Mouse (Mus musculus): Measurements from ENCODE around the gene Phf20. TPM values are rescaled to one million over a fixed set of nuclear protein-coding genes. Genes with fewer than 3 reads are reported as not detected.
A peak's percentile ranks its signal among the peaks of the same experiment; 100 is the strongest.
"Not testable (repeated sequence)": the region's sequence is repeated elsewhere in the genome, so short reads cannot be mapped to it uniquely, and the experiment has no call there.

The Phf20 gene
- polyA plus RNA-seq, 1 experiment from 2014 or later, result 51.6 TPM

DNA sequence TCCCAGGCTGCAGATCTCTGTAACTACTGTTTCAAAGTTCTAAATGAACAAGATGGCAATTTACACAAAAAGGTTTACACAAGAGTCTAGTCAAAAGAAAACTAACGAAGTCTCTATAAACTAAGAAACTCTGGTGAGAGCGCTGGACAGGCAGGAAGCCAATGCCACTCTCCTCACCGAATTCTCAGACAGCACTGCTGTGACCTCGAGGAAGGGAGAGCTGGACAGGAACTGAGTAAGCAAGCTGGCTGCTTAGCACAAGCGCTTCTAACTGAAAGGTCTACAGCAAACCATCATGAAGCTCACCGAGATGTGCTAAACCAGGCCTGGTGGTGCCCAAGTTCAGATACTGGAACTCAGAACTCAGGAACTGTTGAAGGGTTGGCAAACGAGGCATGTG lies 7.0 kb upstream of the Phf20 start:
- not testable (repeated sequence) for H3K27ac ChIP-seq; H3K4me3 ChIP-seq; DNase-seq (ENCODE audit: low spot score); H3K9me3 ChIP-seq; H3K36me3 ChIP-seq; H3K27me3 ChIP-seq (ENCODE audit: insufficient read depth, poor library complexity, severe bottlenecking); H3K4me1 ChIP-seq
- WGBS, result 79% methylated on average over 7 of the region's 7 CpGs

- Histone ChIP-seq H3K27me3 (ENCODE audit: insufficient read depth, poor library complexity, severe bottlenecking) (no peaks in the 10 kb centered on the region), H3K4me1 (no peaks in the 10 kb centered on the region), H3K9me3 (no peaks in the 10 kb centered on the region), H3K36me3 (no peaks in the 10 kb centered on the region), H3K4me3 (no peak overlapping the region), H3K27ac (no peak overlapping the region)
- no peak for DNase-seq (ENCODE audit: low spot score)
- 74% methylated on average over 14 of the region's 14 CpGs for WGBS
Observed at GRCm38 (mm10) chr2:156190004-156190896, 6.0 kb upstream of the Phf20 start.

DNA sequence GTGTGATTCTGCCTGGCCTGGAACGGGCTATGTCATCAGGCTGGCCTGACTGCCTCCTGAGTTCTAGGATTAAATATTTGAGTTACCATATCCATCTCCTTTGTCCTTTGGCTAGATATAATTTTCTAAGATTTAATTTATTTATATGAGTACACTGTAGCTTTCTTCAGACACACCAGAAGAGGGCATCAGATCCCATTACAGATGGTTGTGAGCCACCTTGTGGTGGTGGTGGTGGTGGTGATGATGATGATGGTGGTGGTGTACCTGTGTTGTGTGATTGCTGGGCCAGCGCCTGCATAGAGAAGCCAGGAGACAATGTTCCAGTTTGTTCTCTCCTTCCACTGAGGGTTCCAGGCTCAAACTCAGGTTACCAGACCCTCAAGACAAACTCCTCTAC lies 4.7 kb upstream of the Phf20 start:
- no peak overlapping the region for H3K4me3 ChIP-seq
- 88% methylated on average over 2 of the region's 2 CpGs for WGBS

DNA sequence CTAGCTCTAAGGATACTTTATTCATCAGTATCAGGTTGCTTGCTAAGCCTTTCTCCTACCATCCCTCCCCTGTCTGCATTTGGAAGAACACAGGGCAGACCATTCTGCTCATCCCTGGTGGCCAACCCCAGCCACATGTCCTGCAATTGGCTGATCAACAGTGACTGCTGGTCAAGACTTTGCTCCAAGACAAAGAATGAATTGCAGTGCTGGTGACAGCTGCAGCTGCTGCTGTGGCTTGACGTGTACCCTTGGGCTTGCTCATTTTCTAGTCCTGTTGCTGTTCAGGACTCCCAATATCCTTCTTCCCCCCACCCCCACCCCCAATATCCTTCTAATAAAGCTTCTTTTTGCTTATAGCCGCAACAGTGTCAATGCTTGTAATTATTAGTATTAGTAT lies 4.2 kb upstream of the Phf20 start:
- H3K36me3 ChIP-seq, result no peaks in the 10 kb centered on the region
- H3K4me3 ChIP-seq, result no peak overlapping the region
- no peaks in the 10 kb centered on the region for H3K9me3 ChIP-seq
- no peaks in the 10 kb centered on the region; the same call in 1 of the 2 replicates for H3K4me1 ChIP-seq
- H3K27ac ChIP-seq, result no peak overlapping the region
- H3K27me3 ChIP-seq (ENCODE audit: insufficient read depth, poor library complexity, severe bottlenecking), result no peaks in the 10 kb centered on the region
- WGBS, result 77% methylated on average over 2 of the region's 2 CpGs
- DNase-seq (ENCODE audit: low spot score), result peak; percentile 31

More for the DNA sequence above, 4.7 kb upstream of the Phf20 start:
- H3K4me1 ChIP-seq, result no peaks in the 10 kb centered on the region; the same call in 1 of the 2 replicates
- H3K27me3 ChIP-seq (ENCODE audit: insufficient read depth, poor library complexity, severe bottlenecking), result no peaks in the 10 kb centered on the region
- H3K9me3 ChIP-seq, result no peaks in the 10 kb centered on the region
- no peaks in the 10 kb centered on the region for H3K36me3 ChIP-seq
- H3K27ac ChIP-seq, result no peak overlapping the region
- DNase-seq (ENCODE audit: low spot score), result no peak

- Histone ChIP-seq H3K4me1 (peaks cover 9% of the 10 kb centered on the region), H3K4me3 (no peak overlapping the region), H3K27me3 (ENCODE audit: insufficient read depth, poor library complexity, severe bottlenecking) (no peaks in the 10 kb centered on the region), H3K27ac (no peak overlapping the region), H3K36me3 (no peaks in the 10 kb centered on the region), H3K9me3 (no peaks in the 10 kb centered on the region)
- WGBS, result 81% methylated on average over 3 of the region's 3 CpGs
- DNase-seq (ENCODE audit: low spot score), result peak; percentile 14
Observed at GRCm38 (mm10) chr2:156193066-156193862, 3.0 kb upstream of the Phf20 start.

DNA sequence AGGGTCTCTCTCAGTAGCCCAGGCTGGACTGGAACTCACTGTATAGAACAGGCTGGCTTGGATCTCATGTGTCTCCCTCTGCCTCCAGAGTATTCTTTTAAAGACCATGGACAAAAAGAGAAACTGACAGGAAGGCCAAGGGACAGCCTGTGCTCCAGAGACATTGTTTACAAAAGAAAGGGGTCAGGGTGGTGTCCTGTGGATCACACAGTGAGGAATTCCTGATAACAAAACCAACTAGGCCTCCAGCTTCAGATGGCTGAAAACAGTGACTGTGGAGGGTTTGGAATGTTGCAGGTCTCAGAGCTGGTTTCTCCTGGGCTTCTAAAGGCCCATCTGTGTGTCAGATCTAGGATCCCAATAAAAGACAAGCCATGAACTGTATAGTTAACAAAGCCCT lies 1.7 kb upstream of the Phf20 start:
- peaks cover 18% of the 10 kb centered on the region for H3K4me1 ChIP-seq
- H3K27me3 ChIP-seq (ENCODE audit: insufficient read depth, poor library complexity, severe bottlenecking), result no peaks in the 10 kb centered on the region
- DNase-seq (ENCODE audit: low spot score), result no peak
- H3K9me3 ChIP-seq, result no peaks in the 10 kb centered on the region
- H3K36me3 ChIP-seq, result 0 out of 2 replicates have a peak, but pooled peaks cover 2% of the 10 kb centered on the region
- H3K4me3 ChIP-seq, result no peak overlapping the region
- no peak overlapping the region for H3K27ac ChIP-seq

DNA sequence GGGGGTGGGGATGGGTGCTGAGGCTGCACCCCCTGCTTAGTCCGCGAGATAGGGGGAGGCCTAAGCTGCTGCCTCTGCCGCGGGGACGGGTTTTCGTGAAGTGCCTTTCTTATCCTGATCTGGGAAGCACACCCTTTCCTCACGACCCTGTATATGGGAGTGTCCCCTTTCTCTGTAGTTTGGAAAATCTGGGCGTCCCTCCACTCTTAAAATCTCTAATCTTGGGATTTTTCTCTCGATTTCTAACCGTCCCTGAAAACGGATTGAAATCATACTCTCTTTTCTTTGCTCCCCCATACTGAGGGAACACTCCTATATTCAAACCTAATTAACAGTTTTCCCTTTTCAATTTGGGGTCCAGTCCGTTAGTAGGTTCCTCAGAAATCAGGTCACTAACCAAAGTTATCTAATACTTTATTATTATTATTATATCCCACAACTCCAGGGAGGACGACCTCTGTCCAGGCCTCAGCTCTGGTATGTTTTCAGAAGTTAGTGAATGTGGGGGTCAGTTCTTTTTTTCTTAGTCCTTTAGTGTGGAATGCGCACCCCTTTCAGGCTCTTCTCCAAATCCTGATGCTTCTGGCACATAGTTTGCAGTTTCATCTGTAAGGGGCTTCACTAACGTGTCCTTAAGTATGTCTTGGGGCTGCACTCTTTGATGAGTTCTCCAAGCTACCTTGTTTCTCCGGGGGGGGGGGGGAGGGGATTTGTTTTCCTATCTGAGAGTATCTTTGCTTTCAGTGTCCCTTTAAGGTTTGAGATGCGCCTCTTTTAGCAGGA lies 1.1 kb downstream of the Phf20 start:
- Histone ChIP-seq H3K27me3 (ENCODE audit: insufficient read depth, poor library complexity, severe bottlenecking) (no peaks in the 10 kb centered on the region), H3K4me3 (peak overlapping the region; percentile 85), H3K4me1 (peaks cover 18% of the 10 kb centered on the region), H3K9me3 (no peaks in the 10 kb centered on the region), H3K27ac (peak overlapping the region; percentile 98), H3K36me3 (peaks cover 17% of the 10 kb centered on the region)
- WGBS, result 4% methylated on average over 17 of the region's 17 CpGs
- DNase-seq (ENCODE audit: low spot score), result peak; percentile 64

- peaks cover 30% of the 10 kb centered on the region for H3K4me1 ChIP-seq
- H3K27ac ChIP-seq, result no peak overlapping the region
- H3K36me3 ChIP-seq, result peaks cover 27% of the 10 kb centered on the region
- H3K27me3 ChIP-seq (ENCODE audit: insufficient read depth, poor library complexity, severe bottlenecking), result no peaks in the 10 kb centered on the region
- no peak overlapping the region for H3K4me3 ChIP-seq
- WGBS, result 73% methylated on average over 3 of the region's 3 CpGs
- no peaks in the 10 kb centered on the region for H3K9me3 ChIP-seq
- no peak for DNase-seq (ENCODE audit: low spot score)
Observed at GRCm38 (mm10) chr2:156199944-156200343, 3.7 kb downstream of the Phf20 start.

DNA sequence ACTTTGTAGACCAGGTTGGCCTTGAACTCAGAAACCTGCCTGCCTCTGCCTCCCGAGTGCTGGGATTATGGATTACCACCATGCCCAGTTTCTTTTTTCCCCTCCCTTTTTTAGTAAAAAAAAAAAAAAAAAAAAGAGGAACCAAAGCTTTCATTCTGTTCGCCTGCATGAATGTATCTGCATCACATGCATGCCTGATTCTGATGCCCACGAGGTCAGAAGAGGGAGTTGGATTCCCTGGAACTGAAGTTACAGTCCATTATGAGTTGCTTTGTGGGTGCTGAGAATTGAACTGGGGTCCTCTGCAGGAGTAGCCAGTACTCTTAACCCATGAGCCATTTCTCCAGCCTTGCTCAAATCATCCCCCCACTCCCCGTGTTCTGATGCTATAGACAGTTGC lies 5.2 kb downstream of the Phf20 start:
- H3K4me1 ChIP-seq, result peaks cover 30% of the 10 kb centered on the region
- H3K36me3 ChIP-seq, result peaks cover 37% of the 10 kb centered on the region
- 95% methylated on average over 4 of the region's 4 CpGs for WGBS

DNA sequence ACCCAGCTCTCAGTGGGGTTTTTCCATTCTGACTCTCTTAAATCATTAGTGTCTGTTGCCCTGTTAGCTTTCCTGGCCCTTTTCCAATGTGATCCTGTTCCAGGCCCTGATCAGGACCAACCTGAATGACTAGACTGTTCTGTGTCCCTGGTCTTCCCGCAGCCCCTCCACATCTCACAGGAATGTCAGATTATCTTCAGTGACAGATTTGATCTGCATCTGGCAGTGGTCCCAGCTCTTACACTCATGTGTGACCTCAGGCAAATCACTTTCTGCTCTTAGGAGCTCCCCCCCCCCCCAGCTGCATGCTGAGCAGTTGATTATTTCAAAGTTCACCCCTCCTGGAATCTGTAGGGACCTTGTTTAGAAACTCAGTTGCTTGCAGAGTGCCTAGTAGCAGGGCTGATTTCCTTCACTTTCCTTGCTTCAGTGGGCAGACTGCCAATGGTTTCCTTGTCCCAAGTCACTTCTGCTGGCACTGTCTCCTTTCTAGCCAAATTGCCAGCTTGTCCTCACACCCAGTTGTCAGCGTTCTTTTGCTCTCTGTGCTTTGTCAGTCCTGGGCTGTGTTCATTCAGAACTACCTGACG lies 6.7 kb downstream of the Phf20 start:
- no peaks in the 10 kb centered on the region for H3K9me3 ChIP-seq
- peaks cover 25% of the 10 kb centered on the region for H3K4me1 ChIP-seq
- peak; percentile 76 for DNase-seq (ENCODE audit: low spot score)
- 29% methylated on average over 3 of the region's 3 CpGs for WGBS
- peaks cover 49% of the 10 kb centered on the region for H3K36me3 ChIP-seq
- H3K27me3 ChIP-seq (ENCODE audit: insufficient read depth, poor library complexity, severe bottlenecking), result no peaks in the 10 kb centered on the region
- H3K27ac ChIP-seq, result peak overlapping the region; percentile 30; the same call in 1 of the 2 replicates
- no peak overlapping the region; the same call in 1 of the 2 replicates for H3K4me3 ChIP-seq

More for the DNA sequence above, 5.2 kb downstream of the Phf20 start:
- Histone ChIP-seq H3K4me3 (no peak overlapping the region), H3K9me3 (no peaks in the 10 kb centered on the region), H3K27ac (no peak overlapping the region), H3K27me3 (ENCODE audit: insufficient read depth, poor library complexity, severe bottlenecking) (no peaks in the 10 kb centered on the region)
- no peak for DNase-seq (ENCODE audit: low spot score)

DNA sequence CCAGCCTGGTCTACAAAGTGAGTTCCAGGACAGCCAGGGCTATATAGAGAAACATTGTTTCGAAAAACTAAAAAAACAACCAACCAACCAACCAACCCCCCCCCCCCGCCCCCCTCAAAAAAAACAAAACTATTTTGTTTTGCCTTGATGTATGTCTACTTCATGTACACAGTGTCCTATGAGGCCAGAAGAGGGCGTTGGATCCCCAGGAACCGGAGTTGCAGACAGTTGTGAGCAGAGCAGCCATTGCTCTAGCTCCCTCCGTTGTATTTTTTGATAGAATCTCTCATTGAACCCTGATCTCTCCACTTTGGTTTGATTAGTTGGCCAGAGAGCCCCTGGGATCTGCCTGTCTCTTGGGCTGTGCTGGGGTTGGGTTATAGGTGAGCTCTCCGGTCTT lies 7.7 kb downstream of the Phf20 start:
- H3K4me1 ChIP-seq, result peaks cover 17% of the 10 kb centered on the region
- no peak overlapping the region for H3K4me3 ChIP-seq
- no peak overlapping the region for H3K27ac ChIP-seq
- DNase-seq (ENCODE audit: low spot score), result no peak
- peaks cover 51% of the 10 kb centered on the region for H3K36me3 ChIP-seq
- H3K9me3 ChIP-seq, result no peaks in the 10 kb centered on the region
- 89% methylated on average over 6 of the region's 6 CpGs for WGBS
- no peaks in the 10 kb centered on the region for H3K27me3 ChIP-seq (ENCODE audit: insufficient read depth, poor library complexity, severe bottlenecking)

DNA sequence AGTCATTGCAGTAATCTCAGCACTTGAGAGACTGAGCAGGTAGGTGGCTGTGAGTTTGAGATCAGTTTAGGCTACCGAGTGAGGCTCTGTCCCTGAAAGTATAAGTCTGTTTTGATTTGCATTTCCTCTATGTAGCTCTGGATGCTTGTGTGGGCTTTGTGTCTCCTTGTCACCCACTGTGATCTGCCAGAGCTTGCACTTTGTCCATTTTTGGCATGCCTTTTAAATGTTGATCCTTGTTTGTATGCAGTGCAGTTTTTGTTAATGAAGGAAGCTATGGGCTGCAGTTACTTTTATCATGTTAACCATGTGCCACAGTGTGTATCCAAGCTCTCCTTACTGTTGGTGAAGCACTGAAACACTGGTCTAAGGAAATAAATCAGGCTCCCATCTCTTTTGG lies 21.5 kb downstream of the Phf20 start:
- 87% methylated on average over 1 of the region's 1 CpGs for WGBS
- H3K4me3 ChIP-seq, result no peak overlapping the region
- H3K4me1 ChIP-seq, result no peaks in the 10 kb centered on the region
- DNase-seq (ENCODE audit: low spot score), result no peak
- H3K36me3 ChIP-seq, result peaks cover 25% of the 10 kb centered on the region
- H3K9me3 ChIP-seq, result no peaks in the 10 kb centered on the region
- no peak overlapping the region for H3K27ac ChIP-seq
- no peaks in the 10 kb centered on the region for H3K27me3 ChIP-seq (ENCODE audit: insufficient read depth, poor library complexity, severe bottlenecking)

Data from heart, embryonic 10.5 days (tissue).